Mouse (Mus musculus) megakaryocyte, embryonic 14.5 days (primary cell): ENCODE data around the gene Tent5b.

ENCODE experiments used
- FLI1 ChIP-seq: IDR thresholded peaks from 2 replicates; pipeline ENCODE4 v1.6.1; 2012; ENCODE audit warnings: low read length, inconsistent platforms, mixed read lengths
- GATA1 ChIP-seq: IDR thresholded peaks from 3 replicates; pipeline ENCODE4 v1.6.1; 2012; ENCODE audit warnings: mixed read lengths, low read length, inconsistent platforms, borderline replicate concordance

GRCm38 (mm10) chr4:133527788-133528187 lies 47.9 kb downstream of the Tent5b start:
- TF ChIP-seq GATA1 = no peak
- no peak for TF ChIP-seq FLI1
